46 mouse cellular contexts compared by ENCODE assay signal in genomic region chr9:107919441-107919840, GRCm38 (mm10). TPM values are rescaled to one million over a fixed set of nuclear protein-coding genes. Genes with fewer than 3 reads are reported as not detected.
"Had no signal": no experiment of that assay in that cellular context is flagged by ENCODE, and none has a peak within 500 bp of the region (broad histone marks: within the 10 kb centered on the region; RNA-seq: fewer than 3 reads in every experiment).

No protein-coding gene starts in this region.

- H3K27me3 ChIP-seq: limb, embryonic 12.5 days; limb, embryonic 13.5 days; limb, embryonic 15.5 days; lung, embryonic 15.5 days; midbrain, embryonic 13.5 days; midbrain, embryonic 15.5 days had no signal

- H3K36me3 ChIP-seq: limb, embryonic 10.5 days; limb, embryonic 12.5 days; limb, embryonic 13.5 days; liver, embryonic 12.5 days; liver, embryonic 13.5 days; liver, embryonic 15.5 days; lung, embryonic 15.5 days; midbrain, embryonic 10.5 days; midbrain, embryonic 12.5 days; midbrain, embryonic 13.5 days; midbrain, embryonic 15.5 days had no signal

- ATAC-seq: liver, embryonic 12.5 days; liver, postnatal 0 days; lung, postnatal 0 days; midbrain, embryonic 13.5 days; midbrain, embryonic 15.5 days; midbrain, embryonic 16.5 days had no signal

- DNase-seq: left cerebral cortex, postnatal 4 days; liver; liver, embryonic 13.5 days; liver, postnatal 0 days; lung, adult 18-20 months; lung, adult 2 months; lung, embryonic 14.5 days; lung, postnatal 10 days; lung, postnatal 14 days; lung, postnatal 36 days; lung, postnatal 4 days; midbrain, embryonic 14.5 days had no signal

- H3K4me1 ChIP-seq: liver, embryonic 15.5 days had no signal

- H3K4me2 ChIP-seq: limb, embryonic 12.5 days; limb, embryonic 13.5 days; limb, embryonic 15.5 days; liver, embryonic 11.5 days; liver, embryonic 12.5 days; liver, embryonic 13.5 days; liver, embryonic 15.5 days; lung, embryonic 14.5 days; lung, embryonic 15.5 days; midbrain, embryonic 11.5 days; midbrain, embryonic 12.5 days; midbrain, embryonic 13.5 days; midbrain, embryonic 15.5 days had no signal

- H3K9me3 ChIP-seq: limb, embryonic 10.5 days; limb, embryonic 12.5 days; limb, embryonic 13.5 days; limb, embryonic 15.5 days; liver, embryonic 12.5 days; liver, embryonic 13.5 days; liver, embryonic 15.5 days; lung, embryonic 15.5 days; megakaryocyte, embryonic 14.5 days; midbrain, embryonic 10.5 days; midbrain, embryonic 12.5 days; midbrain, embryonic 13.5 days; midbrain, embryonic 15.5 days had no signal

- H3K4me3 ChIP-seq: limb, embryonic 10.5 days; limb, embryonic 12.5 days; limb, embryonic 13.5 days; limb, embryonic 15.5 days; liver, embryonic 12.5 days; liver, embryonic 13.5 days; liver, embryonic 15.5 days; lung, embryonic 15.5 days; megakaryocyte, embryonic 14.5 days; midbrain, embryonic 10.5 days; midbrain, embryonic 12.5 days; midbrain, embryonic 13.5 days; midbrain, embryonic 15.5 days; myocyte had no signal

- H3K9ac ChIP-seq: limb, embryonic 12.5 days; limb, embryonic 13.5 days; limb, embryonic 15.5 days; liver, embryonic 12.5 days; liver, embryonic 13.5 days; liver, embryonic 14.5 days; liver, embryonic 15.5 days; liver, postnatal 0 days; lung, embryonic 14.5 days; lung, embryonic 15.5 days; midbrain, embryonic 12.5 days; midbrain, embryonic 13.5 days; midbrain, embryonic 15.5 days had no signal

- H3K27ac ChIP-seq: limb, embryonic 10.5 days; limb, embryonic 12.5 days; limb, embryonic 13.5 days; limb, embryonic 15.5 days; liver, embryonic 12.5 days; liver, embryonic 13.5 days; liver, embryonic 14.5 days; liver, embryonic 15.5 days; lung, embryonic 15.5 days; macrophage; midbrain, embryonic 10.5 days; midbrain, embryonic 12.5 days; midbrain, embryonic 13.5 days had no signal

RNA-seq across cellular contexts. Expression of gene Actl11, which starts 8.8 kb away (rescaled TPM):
- total RNA-seq: left cerebral cortex, adult 8-10 months; left cerebral cortex, postnatal 10 days; left cerebral cortex, postnatal 14 days; left cerebral cortex, postnatal 25 days; left cerebral cortex, postnatal 36 days; left cerebral cortex, postnatal 4 days; liver, adult 2 months; megakaryocyte, adult 5-6 weeks; megakaryocyte-erythroid progenitor cell, adult 5-6 weeks; midbrain, postnatal 0 days had no signal
- polyA plus RNA-seq: limb, embryonic 10.5 days; limb, embryonic 11.5 days; limb, embryonic 12.5 days; limb, embryonic 13.5 days; limb, embryonic 14.5 days; limb, embryonic 15.5 days; liver, adult 2 months; liver, embryonic 11.5 days; liver, embryonic 12.5 days; liver, embryonic 13.5 days; liver, embryonic 14.5 days; liver, embryonic 15.5 days; liver, embryonic 16.5 days; liver, postnatal 0 days; lung, adult 2 months; lung, embryonic 14.5 days; lung, embryonic 15.5 days; lung, embryonic 16.5 days; lung, postnatal 0 days; macrophage; midbrain, embryonic 10.5 days; midbrain, embryonic 11.5 days; midbrain, embryonic 12.5 days; midbrain, embryonic 13.5 days; midbrain, embryonic 14.5 days; midbrain, embryonic 15.5 days; midbrain, embryonic 16.5 days; midbrain, postnatal 0 days; myocyte had no signal

RNA-seq across cellular contexts. Expression of gene Mst1r, which starts 12.8 kb away (rescaled TPM):
- total RNA-seq: megakaryocyte progenitor cell, adult 5-6 weeks; megakaryocyte-erythroid progenitor cell, adult 5-6 weeks had no signal
- polyA plus RNA-seq: macrophage had no signal

RNA-seq across cellular contexts. Expression of gene Camkv, which starts 16.0 kb away (rescaled TPM):
- total RNA-seq: liver, adult 2 months; megakaryocyte progenitor cell, adult 5-6 weeks; monocyte, adult 5-6 weeks had no signal
- polyA plus RNA-seq: liver, adult 2 months; macrophage had no signal
